Mouse (Mus musculus): ENCODE data around the gene Micu2. TPM values are rescaled to one million over a fixed set of nuclear protein-coding genes. Genes with fewer than 3 reads are reported as not detected.
"Not testable (repeated sequence)": the region's sequence is repeated elsewhere in the genome, so short reads cannot be mapped to it uniquely, and the experiment has no call there.

Gene Micu2
- total RNA-seq, 2 experiments from 2014 or later: 73.3 to 78.7 TPM

DNA sequence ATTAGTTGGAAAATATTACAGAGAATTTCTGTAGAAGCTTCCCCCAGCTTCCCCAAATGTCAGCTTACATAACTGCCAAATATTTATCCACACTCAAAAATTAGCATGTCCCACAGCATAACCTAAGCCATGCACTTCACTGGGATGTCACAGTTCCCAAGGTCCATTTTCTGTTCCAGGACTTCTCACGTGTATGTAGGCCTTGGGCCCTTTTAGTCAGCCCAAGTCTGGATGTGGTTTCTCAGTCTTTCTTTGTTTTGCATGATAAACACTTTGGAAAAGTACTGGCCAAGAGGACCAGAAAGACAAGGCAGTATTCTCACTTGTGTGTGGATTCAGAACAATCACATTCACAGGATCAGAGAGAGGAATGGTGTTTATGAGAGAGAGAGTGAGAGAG lies 97.1 kb downstream of the Micu2 start:
- no peak for DNase-seq
- intact Hi-C loops (cut with DNase I): no loop called here

DNA sequence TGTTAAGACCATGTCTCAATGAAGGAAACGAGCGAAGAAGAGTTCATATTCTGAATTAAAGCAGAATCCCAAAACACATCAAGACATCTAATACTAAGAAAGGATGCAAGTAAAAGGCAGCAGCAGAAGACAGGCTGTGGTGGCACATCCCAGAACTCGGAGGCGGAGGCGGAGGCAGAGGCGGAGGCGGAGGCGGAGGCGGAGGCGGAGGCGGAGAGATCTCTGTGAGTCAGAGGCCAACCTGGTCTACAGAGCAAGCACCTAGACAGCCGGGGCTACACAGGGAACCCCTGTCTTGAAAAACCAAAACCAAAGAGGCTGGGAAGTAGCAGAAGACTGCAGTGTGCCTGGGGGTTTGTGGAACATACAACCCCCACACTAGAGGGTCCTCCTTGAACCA lies 102.2 kb downstream of the Micu2 start:
- intact Hi-C loops (cut with DNase I): no loop called here
- no peak for DNase-seq

DNA sequence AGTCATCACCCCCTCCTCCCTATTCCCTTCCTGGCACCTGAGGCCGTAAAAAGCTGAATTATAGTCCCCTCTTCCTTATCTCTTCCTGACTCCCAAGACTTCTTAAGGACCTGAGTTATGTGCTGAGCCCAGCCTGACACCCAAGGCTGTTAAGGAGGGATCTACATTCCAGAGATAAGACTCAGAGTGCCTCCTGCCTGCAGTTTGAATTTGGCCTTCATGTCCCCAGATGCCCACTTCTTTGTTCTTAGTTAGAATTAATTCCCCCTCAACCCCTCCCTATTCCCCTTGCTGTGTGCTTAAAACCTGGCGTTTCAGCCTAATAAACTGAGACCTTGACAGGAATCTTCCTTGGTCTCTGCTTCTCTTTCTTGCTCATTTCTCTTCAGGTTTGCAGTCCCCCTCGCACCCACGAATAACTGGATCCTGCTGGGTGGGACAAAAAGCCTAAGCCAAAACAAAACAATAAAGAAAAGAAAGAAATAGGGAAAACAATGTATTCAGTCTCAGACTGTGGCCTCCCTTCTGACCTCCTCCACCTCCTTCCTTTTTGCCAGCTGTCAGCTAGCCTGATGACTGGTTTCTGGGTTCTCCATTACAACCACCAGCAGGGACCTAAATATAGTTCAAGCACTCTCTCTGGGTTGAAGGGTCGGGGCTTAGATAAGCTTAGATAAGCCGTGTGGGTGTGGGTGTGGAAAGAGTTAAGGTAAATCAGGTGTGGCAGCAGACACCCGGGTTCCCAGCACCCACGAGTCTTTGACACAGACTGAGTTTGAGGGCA lies 102.8 kb downstream of the Micu2 start:
- intact Hi-C loops (cut with DNase I); DNase-seq: not testable (repeated sequence)

DNA sequence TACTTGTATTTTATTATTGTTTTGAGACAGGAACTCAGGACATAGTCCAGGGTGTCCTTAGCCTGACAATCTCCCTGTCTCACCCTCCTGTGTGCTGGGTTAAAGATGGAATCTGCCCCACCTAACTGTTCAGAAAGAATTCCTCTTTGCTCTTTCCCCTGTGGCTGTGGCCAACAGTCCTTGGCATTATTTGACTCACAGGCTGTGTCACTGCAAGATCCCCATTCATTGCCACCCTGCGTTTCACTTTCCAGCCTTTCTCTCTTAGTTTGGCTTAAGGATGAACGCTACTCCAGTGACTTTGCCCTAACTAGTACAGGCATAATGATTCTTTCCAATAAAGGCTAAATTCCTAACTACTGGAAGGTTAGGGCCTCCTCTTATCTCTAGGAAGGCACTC lies 104.7 kb downstream of the Micu2 start:
- no peak for DNase-seq
- intact Hi-C loops (cut with DNase I): no loop called here

DNA sequence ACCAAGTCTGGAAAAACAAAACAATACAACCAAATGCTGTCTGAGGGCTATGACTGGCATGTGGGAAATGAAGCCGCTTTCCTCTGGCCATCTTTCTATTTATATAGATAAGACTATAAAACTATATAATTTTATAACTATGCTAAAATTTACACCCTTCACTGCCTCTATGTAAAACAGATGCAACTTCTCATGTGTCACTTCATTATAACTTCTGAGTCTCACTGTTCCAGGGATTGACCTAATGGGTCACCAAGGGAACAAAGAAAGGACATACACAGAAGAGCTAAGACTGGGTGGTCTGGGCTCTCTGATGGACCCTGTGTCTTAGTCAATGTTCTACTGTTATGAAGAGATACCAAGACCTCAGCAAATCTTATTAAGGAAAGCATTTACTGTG lies 106.1 kb downstream of the Micu2 start:
- DNase-seq: no peak

DNA sequence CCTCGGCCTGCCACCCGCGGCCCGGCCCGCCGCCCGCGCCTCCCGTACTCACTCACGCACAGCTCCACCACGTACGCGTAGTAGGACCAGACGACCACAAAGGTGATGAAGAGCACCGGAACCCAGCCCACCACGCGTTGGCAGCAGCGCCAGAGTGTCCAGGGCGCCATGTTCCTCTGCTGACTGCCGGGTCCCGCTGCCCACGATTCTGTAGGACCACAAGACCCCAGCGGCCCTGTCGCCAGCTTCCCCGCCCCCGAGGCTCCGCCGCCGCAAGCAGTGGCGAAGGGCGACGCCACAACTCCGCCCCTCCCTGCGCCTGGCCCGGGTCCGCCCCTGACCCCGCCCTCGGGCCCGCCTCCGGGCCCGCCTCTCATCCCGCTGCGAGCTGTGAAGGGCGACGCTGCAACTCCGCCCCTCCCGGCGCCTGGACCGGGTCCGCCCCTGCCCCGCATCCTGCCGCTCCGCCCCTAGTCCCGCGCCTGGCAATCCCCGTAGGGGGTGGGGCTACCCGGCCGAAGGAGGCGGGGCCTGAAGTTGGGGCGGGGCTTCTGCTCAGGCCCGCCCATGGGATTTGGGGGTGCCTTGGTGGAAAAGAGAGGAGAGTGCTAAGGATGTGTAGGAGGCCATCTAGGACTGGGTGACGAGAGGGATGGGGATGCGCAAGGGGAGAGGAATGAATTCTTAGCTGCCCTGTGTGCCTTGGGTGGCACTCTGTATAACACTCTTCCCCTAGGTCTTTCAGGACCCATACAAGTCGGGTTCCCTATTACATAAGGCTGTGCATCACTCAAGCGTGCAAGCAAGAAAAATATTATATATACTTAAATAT lies 108.8 kb downstream of the Micu2 start, which contains the start of gene Zdhhc20:
Gene Zdhhc20 (minus strand): TSS at position 266 of the 832 bp plus-strand sequence.
- DNase-seq: peak; percentile 96
- intact Hi-C loops (cut with DNase I): loop anchor here (2.0 kb wide), 1 partner anchor 21 kb away; no protein-coding TSS in a partner anchor

More for the DNA sequence above, 106.1 kb downstream of the Micu2 start:
- intact Hi-C loops (cut with DNase I): no loop called here

DNA sequence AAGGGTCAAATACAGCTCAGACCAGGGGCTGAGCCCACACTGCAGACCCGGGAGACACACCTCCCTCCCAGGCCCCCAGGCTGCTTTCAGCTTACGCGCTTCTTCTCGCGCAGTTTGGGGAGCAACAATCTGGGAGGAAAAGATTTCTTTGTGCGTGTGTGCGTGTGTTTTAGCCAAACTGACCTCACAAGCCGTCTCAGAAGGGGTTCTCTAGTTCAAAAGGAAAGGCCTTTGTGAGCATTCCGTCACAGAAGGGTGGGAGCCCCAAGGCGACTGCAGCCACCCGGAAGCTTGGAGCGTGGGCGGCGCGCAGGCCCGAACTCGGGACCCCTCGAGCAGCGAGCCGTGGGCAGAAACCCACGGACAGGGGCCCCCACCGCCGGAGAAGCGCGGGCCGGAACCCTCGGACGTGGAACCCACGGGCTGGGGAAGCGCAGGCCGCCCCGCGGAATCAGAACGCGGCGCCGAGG lies 109.5 kb downstream of the Micu2 start:
- DNase-seq: no peak
- intact Hi-C loops (cut with DNase I): loop anchor here (2.0 kb wide), 1 partner anchor 21 kb away; no protein-coding TSS in a partner anchor

DNA sequence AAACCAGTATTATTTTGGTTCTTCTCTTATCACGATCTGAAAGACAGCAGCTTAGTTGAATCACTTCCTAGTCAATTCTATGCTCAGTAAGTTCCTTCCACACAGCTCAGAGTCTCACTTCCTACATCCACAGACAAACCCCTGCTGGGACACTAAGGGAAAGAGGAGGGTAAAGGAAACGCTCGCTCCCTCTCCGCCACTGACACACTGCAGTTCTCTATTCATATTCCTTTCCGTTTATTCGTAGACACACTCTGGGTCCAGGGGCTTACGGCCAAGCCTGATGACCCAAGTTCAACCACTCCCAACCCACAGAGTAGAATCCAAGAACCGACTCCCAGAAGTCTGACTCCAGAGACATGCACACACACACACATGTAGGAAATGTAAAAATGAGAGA lies 111.9 kb downstream of the Micu2 start:
- intact Hi-C loops (cut with DNase I): no loop called here
- DNase-seq: peak; percentile 46 to 55

DNA sequence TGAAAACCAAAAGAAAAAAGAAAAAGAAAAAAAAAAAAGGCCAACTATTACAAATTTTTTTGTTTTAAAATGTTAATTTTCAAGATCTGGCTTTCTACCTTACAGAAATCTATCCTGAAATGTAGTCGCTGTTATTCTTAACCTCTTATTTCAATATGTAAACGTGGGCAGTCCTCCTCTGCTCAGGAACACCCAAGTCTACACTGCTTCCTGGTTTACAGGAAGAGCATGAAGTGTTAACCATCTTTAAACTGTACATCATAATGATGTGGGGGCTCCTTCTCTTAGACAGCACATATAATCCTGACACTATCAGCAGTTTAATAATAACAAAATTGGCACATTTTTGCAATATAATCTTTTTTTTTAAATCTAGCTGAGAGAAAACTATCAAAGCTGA lies 113.0 kb downstream of the Micu2 start:
- intact Hi-C loops (cut with DNase I): no loop called here

DNA sequence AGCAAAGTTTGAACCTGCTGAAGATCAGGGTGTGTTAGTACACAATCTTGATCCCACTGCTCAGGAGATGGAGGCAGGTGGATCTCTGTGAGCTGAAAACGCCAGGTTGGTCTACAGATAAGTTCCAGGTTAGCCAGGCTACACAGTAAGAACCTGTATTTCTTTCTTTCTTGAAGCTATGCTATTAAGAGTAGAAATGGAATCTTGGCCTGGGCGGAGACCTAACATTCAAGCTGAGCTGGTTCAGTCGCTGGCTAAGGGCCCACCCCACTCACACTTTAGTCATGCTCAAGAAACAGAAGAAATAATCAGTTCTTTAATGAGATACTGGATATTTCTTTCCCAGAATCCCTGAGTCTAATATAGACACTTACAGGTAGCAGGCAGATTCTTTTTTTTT lies 115.7 kb downstream of the Micu2 start:
- intact Hi-C loops (cut with DNase I): no loop called here
- DNase-seq: no peak

More for the DNA sequence above, 113.0 kb downstream of the Micu2 start:
- DNase-seq: no peak

DNA sequence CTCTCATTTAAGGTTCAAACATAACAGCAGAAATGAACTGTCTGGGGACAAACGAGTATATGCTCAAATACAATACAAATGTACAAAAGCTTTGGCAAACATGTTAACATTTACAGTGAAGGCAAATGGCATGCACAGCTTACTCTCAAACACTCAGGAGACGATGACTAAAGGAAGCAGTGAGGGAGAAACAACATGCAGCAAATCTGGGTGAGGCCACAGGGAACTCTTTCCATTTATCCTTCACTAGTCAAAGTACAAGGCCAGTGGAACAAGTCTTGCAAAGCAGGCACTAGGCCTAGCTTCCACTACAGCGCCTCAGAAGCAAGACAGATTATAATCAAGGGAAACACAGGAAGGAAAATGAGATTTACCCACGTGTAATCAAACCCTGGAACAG lies 116.3 kb downstream of the Micu2 start:
- no peak for DNase-seq
- intact Hi-C loops (cut with DNase I): no loop called here

DNA sequence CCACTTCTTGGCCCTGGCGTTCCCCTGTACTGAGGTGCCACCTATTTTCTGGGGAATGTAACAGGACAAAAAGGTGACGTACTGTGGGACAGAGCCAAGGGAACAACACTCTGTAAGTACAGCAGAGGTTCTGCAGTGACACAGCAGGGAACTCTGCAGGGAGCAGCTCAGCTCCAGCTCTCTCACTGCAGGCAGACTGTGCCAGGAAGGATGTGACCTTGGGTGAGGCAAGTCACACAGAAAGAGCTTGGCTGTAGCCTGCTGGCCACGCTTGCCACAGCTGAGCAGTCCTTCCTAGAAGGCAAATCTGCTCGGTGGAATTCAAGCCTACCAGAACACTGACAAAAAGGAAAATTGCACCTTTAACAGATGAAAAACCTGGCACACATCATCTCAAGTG lies 117.3 kb downstream of the Micu2 start:
- DNase-seq: peak; percentile 87 to 88
- intact Hi-C loops (cut with DNase I): no loop called here

DNA sequence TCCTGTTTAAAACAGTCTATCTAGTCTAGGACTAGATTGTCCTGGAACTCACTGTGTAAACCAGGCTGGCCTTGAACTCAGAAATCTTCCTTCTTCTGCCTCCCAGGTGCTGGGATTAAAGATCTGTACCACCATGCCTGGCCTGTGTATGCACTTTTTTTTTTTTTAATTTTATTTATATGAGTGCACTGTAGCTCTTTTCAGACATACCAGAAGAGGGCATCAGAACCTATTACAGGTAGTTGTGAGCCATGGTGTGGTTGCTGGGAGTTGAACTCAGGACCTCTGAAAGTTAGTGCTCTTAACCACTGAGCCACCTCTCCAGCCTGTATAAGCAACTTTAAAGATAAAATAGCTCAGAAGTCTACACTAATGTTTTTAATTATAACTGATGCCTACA lies 118.0 kb downstream of the Micu2 start:
- intact Hi-C loops (cut with DNase I): no loop called here
- DNase-seq: no peak

DNA sequence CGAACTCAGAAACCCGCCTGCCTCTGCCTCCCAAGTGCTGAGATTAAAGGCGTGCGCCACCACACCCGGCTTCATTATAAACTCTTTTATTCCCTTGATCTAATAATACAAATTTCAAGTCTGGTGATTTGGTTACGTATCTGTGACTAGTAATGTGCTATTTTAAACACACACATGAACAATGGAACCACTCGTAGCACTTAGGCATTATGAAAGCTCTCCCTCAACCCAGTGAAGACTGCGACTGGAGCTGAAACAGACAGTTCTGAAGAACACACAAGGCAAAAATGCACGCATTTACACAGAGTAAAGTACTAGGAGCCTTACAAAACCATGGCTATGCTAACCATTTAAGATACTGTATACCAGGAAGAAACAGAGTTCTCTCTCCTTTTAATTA lies 121.1 kb downstream of the Micu2 start:
- DNase-seq: no peak
- intact Hi-C loops (cut with DNase I): no loop called here

DNA sequence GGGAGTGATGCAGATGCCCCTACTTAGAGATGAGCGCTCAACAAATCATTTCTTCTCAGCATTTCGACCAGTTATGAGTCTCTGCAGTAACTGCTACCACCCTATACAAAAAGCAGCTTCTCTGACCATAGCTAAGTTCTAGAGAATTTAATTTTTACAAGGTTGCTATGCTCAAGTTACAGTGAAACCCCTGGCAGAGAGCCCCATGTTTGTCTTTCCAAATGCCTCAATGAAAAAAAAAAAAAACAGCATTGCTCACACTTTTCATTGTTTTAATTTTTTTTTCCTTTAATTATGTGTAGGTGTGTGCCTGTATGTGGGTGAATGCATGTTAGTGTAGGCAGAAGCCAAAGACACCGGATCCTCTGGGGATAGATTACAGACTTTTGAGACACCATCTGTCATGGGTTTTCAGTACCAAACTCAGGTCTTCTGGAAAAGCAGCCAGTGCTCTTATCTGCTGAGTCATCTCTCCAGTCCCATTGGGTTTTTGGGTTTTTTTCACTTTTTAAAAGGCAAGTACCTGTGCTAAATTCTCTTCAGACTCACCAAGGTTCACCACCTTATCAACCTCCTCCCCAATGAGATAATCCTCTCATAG lies 132.3 kb downstream of the Micu2 start:
- intact Hi-C loops (cut with DNase I): no loop called here
- DNase-seq: no peak

Other genes with a start within 250 kb of the Micu2 start
- gene Lats2, start 240.9 kb downstream of the Micu2 start, total RNA-seq (2021): 10 to 100 TPM; 46.6 to 46.7 TPM
- 10 to 100 TPM; 66.5 to 83.0 TPM for gene Sap18, start 201.1 kb downstream of the Micu2 start, total RNA-seq (2021)
- gene Ska3, start 173.1 kb downstream of the Micu2 start, total RNA-seq (2021): 1 to 10 TPM; 2.6 to 2.9 TPM
- 10 to 100 TPM; 71.2 to 79.6 TPM for gene Mrpl57, start 173.0 kb downstream of the Micu2 start, total RNA-seq (2021)
- 10 to 100 TPM; 22.2 to 24.8 TPM for gene Zdhhc20, start 109.0 kb downstream of the Micu2 start, total RNA-seq (2021)
- gene Fgf9, start 71.3 kb upstream of the Micu2 start, total RNA-seq (2021): 10 to 100 TPM in 1 of 2 experiments, 1 to 10 TPM in 1; 5.2 to 11.0 TPM